Mouse (Mus musculus): ENCODE measurements at regions not wholly inside any gene's neighbourhood (a gene's known extent, or its start where the extent isn't known, plus 50 kb on each side); places are given as distances from the start of the nearest gene placed in this dataset.
"Not testable (repeated sequence)": the region's sequence is repeated elsewhere in the genome, so short reads cannot be mapped to it uniquely, and the experiment has no call there.

DNA sequence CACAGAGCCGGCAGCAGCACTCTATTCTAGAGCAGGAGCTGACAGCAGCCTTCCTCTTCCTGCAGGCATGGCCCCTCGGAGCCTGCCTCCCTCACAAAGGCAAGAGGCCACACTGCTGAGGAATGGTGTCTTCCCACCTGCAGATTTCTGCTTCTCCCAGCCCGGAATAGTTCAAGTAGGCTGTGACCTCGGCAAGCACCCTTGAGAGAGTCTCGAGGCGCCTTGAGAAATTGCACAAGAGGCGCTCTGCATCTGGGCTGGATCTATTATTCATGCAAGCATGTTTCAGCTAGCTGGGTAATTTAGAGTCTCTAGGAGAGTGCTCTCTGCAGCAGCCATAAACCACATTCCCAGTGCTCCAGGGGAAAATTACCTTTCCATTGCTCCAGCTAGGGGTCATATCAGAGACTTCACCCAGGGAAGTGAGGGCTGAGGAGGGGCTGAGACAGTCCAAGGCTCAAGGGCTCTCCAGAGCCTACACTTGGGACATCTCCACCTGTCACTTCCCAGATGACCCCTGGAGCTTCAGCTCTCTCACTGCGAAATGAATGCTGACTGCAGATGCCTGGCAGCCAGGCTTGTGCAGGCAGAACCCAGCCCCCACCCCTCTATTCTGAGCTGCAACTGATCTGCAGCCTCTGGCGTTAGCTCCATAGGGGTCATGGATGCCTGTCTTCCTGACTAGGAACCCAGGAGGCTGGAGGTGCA lies 247.9 kb upstream of the Myt1l start:
- no peak for DNase-seq (ENCODE audit: low read depth, low spot score)

DNA sequence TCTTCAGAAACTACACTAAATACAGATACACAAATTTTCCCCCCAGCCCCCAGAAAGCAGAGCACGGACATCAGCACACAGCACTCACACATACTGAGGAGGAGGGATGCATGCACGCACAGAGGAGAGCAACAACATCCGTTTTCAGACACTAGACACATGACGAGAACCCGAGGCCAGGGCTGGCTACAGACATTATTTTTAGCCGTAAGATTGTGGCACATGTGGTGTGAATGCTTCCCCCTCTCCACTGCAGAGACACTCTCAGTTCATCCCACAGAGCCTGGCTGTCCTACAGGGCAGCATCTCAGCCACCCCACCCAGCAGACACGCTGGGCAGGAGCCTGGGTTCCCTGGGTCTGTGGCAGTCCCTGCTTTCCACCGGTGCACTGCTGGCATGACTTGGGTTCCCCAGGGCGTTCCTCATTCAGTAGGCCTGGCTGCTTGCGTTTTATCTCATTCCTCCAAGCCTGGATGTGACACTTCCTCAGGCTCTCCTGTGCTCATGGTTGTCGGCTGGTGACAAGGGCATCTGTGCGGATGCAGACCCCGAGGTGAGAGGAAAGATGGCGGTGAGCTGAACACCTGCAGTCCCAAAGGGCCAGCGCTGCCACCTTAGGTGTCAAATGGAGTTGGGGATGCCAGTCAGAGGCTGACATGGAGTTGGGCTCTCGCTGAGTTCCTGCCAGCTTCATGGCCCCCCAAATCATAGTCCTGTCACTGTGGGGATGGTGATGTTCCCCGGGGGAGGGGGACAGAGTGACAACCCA lies 247.1 kb upstream of the Myt1l start:
- DNase-seq (ENCODE audit: low read depth, low spot score), result no peak

- DNase-seq (ENCODE audit: low read depth, low spot score), result no peak
These were observed 239.4 kb upstream of the Myt1l start for GRCm38 (mm10) chr12:29288801-29289200.

DNA sequence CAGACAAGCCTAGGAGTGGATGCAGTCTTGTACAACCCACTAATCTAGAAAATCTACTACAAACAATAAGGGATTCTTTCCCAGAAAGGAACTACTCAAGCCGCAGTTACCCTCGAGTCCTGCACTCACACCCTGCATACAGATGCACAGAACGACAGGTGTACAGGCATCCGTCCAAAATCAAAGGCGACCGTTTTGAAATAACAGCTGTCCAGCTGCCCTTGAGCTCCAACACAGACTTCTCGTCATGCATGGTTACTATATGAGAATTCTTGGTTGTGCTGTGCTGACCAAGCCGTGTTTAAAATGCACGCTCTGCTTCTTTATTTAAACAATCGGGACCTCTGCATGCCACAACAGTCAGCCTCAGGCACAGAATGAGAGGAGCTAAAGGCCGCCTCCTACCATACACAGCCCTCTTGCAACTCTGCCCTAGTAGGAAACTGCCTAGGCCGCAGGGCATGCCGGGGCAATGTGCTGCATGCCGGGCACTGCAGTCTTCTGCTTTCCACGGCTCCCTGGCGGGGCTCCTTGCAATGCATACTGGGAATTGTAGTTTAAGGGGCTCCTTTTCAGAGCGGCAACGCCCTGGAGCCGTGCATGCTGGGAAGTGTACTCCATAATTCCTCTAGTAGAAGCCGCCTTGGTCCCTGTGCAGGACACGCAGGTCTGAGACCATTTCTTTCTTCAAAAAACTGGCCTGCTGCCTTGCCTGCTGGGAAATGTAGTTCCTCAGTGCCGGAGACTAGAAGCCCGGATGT lies 237.4 kb upstream of the Myt1l start:
- peak; percentile 93 for DNase-seq (ENCODE audit: low read depth, low spot score)

DNA sequence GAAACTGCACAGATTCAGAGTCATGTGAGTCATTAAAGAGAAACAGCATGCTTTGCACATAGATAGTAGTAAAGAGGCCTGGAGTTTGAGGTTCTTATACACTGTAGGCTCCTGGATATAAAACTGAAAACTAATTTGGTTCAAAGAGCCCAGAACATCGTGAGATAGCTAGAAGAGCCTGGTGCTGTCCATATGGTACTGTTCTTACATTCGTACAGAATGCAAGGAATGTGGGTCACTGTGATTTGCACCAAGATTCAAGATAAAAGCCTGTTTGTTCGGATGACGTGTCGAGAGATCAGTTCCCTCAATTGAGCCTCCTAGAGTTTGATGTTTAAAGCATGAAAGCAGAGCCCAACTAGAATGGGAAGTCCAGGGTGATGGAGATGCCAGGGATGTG lies 230.2 kb upstream of the Myt1l start:
- no peak for DNase-seq (ENCODE audit: low read depth, low spot score)

- no peak for DNase-seq (ENCODE audit: low read depth, low spot score)
These were observed 212.5 kb upstream of the Myt1l start for GRCm38 (mm10) chr12:29315636-29316035.

- no peak for DNase-seq (ENCODE audit: low read depth, low spot score)
These were observed 206.7 kb upstream of the Myt1l start for GRCm38 (mm10) chr12:29321468-29321867.

GRCm38 (mm10) chr12:29323534-29323933 lies 204.7 kb upstream of the Myt1l start:
- no peak for DNase-seq (ENCODE audit: low read depth, low spot score)

- no peak for DNase-seq (ENCODE audit: low read depth, low spot score)
These were observed 192.2 kb upstream of the Myt1l start for GRCm38 (mm10) chr12:29335839-29336469.

DNA sequence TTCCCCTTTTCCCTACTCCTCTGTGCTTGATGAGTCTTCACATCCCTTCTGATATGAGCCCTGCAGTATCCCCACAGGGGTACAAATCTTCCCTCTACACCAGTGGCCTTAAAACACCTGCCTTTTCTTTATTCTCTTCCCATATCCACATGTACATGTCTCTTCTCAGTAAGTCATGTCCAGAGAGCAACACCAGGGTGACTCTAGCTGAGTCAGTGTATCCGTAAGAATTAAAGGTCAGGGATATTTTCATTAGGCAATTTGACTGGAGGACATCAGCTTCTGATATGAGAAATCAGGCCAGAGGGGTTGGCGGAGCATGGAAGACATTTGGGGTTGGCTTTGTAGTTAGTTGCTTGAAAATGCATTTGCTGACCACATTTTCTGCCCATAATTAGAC lies 190.8 kb upstream of the Myt1l start:
- DNase-seq (ENCODE audit: low read depth, low spot score), result no peak

GRCm38 (mm10) chr12:29341388-29341995 lies 186.7 kb upstream of the Myt1l start:
- no peak for DNase-seq (ENCODE audit: low read depth, low spot score)

- no peak for DNase-seq (ENCODE audit: low read depth, low spot score)
These were observed 184.9 kb upstream of the Myt1l start for GRCm38 (mm10) chr12:29343147-29343852.

DNA sequence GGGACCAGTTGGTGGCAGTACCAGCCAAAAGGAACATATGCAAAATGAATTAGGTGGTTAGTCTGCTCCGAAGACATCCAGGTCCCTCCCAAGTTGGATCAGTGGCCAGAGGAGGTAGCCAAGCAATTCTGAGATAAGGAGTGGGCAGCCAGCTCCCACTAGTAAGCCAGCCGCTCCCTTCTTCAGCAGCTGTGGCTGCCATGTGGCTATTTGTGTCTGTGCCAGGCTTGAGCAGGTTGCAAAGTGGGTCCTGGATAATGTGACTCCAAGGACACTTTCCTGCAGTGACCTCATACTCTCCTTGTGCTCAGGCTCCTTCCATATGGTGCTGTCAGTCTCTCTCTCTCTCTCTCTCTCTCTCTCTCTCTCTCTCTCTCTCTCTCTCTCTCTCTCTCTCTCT lies 179.5 kb upstream of the Myt1l start:
- DNase-seq (ENCODE audit: low read depth, low spot score), result no peak

DNA sequence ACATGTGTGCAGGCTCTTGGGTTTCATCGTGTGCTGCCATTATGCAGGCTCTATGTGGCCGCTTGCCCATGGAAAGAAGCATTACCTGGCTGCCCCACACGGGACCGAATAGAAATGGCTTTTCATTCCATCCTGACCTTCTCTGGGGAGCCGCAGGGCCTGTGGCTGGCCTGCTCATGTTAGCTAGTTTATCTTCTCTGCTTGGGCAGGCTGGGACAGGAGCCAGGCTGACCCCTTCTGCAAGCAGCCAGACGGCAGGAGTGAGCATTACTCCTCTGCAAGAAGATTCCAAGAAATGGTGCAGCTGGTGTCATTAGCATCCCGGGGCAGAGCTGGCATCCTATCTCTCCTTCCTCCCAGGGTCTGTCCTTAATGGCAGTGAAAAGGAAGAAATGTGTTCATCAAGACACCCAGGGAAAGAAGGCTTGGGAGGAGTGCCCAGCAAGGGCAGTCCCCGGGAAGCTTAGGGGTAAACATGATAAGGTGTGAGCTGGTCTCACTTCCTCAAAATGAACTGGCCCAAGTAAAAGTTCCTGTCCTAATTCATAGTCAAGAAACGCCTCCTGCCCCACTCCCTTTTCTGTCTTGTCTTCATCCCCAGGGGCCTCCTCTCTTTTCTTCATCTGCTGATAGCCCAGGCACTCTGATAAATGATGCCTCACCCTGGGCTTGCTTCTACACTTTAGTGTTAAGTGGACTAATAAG lies 178.9 kb upstream of the Myt1l start:
- DNase-seq (ENCODE audit: low read depth, low spot score), result no peak

DNA sequence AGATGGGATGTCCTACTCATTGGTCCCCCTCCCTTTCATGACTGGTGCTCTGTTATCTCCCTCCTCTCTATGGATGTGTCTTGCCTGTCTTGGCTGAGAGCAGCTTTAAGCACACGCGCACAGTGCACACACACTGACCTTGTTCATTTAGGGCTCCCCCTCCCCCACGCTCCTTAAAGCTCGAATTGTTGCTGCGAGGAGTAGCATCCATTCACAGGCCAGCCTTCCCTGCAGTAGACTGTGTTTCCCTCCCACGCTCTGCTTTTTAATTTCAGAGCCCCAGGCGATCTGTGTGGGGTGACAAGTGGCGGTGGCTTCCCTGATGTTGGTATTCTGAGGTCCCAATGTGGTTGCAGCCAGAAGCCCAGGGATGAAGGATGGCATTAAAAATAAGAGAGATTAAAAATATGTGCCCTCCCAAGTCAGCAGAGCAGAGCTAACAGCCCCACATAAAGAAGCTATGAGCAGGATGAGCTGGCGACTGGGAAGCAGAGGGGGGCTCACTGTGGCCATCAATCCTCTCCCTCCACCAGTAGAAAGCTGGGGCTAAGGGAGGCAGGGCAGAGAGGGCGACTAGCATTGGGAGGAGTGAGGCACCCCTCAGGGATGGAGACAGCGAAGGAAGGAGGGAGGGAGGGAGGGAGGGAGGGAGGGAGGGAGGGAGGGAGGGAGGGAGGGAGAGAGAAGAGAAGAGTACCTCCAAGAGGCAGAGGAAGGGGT lies 174.2 kb upstream of the Myt1l start:
- no peak for DNase-seq (ENCODE audit: low read depth, low spot score)

DNA sequence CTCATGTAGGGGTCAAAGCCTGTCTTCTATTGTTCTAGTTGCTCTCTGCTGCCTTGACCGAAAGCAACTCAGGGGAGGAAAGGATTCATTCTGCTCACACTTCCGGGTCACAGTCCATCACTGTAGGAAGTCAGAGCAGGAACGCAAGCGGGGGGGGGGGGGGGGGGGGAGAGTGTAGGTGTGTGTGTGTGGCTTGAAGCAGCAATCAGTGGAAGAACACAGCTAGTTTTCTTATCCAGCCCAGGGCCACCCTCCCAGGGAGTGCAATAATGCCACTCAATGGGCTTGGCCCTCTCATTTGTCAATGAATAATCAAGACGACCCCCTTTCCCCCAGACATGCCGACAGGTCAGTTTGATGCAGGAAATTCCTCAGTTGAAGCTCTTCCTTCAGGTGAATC lies 173.4 kb upstream of the Myt1l start:
- no peak for DNase-seq (ENCODE audit: low read depth, low spot score)

DNA sequence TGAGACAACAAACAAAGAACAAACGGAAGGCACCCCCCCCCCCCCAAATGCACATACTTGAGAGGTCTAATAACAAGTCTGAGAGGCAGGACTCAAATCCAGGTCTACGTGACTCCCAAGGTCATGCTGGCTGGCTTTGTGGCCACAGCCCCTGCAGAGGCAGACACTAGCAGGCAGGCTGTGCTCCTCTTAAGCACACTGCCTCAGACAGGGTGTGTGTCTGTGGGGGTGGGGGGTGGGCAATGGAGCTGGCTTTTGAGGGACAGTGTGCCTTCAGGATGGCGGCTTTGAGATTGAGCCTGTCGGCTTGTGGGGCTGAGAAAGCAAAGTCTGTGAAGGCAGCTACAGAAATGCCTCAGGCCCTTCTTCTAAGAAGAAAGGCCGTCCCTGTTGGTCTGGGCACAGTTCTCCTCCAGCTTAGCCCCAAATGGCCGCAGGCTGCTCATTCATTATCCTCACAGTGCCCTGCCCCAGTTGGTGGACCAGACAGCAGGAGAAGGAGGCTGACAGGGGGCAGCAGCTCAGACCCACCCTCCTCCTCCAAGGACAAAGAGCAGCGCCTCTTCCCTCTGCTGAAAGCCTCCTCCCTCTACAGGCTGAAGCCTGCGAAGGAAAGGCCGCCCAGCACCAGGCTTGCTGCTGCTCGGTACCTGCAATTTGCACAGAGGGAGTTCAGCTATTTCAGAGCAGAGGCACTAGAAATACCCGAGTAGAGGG lies 171.3 kb upstream of the Myt1l start:
- DNase-seq (ENCODE audit: low read depth, low spot score), result no peak

GRCm38 (mm10) chr12:29361236-29361635 lies 166.9 kb upstream of the Myt1l start:
- DNase-seq (ENCODE audit: low read depth, low spot score), result no peak

GRCm38 (mm10) chr12:29367741-29368106 lies 160.5 kb upstream of the Myt1l start:
- not testable (repeated sequence) for DNase-seq (ENCODE audit: low read depth, low spot score)
